34 mouse cellular contexts compared by ENCODE assay signal in the genomic region with DNA sequence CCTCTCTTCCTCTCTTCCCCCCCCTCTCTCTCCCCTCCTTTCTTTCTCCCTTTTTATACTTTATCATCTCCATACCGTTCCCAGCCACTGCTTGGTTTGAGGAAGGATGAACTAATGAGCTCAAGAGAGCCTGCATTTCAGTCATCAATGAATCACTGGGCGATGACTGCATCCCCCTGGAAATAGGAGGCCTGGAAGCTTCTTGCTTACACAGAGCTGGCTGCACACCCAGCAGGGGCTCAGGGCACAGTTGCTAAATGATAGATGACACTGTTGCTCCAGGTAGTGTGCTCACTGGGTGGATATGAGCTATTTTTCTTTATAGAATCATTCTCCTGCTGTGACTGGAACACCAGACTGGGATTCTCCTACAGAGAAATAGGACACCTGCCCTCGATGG. TPM values are rescaled to one million over a fixed set of nuclear protein-coding genes. Genes with fewer than 3 reads are reported as not detected.
DNase-seq lines count a peak whose midpoint lies in the region; ATAC-seq lines count a peak whose summit lies in the region.
"Had no signal": no experiment of that assay in that cellular context is flagged by ENCODE, and none has a peak within 500 bp of the region (broad histone marks: within the 10 kb centered on the region; RNA-seq: fewer than 3 reads in every experiment).

No protein-coding gene starts in this region.

- no peaks in the 10 kb centered on the region for H3K27me3 ChIP-seq in midbrain, embryonic 11.5 days (ENCODE audit: control insufficient read depth, insufficient read depth, low read length)
- no peaks in the 10 kb centered on the region for H3K27me3 ChIP-seq in midbrain, embryonic 15.5 days (replicated peaks)
- H3K27me3 ChIP-seq: CH12.LX; embryonic facial prominence, embryonic 13.5 days; embryonic facial prominence, embryonic 15.5 days; forebrain, embryonic 12.5 days; Patski had no signal

- no peak for ATAC-seq in midbrain, embryonic 11.5 days (ENCODE audit: low FRiP score)
- no peak for ATAC-seq in midbrain, embryonic 15.5 days (replicated peaks)
- ATAC-seq: activated CD4-positive, CD25-positive, alpha-beta regulatory T cell, adult 4 months; CD4-positive, CD25-positive, alpha-beta regulatory T cell, adult 4 months; forebrain, embryonic 14.5 days; forebrain, embryonic 16.5 days had no signal

- H3K9ac ChIP-seq in midbrain, embryonic 11.5 days (ENCODE audit: low read length), result no peak overlapping the region
- no peak overlapping the region for H3K9ac ChIP-seq in midbrain, embryonic 15.5 days
- H3K9ac ChIP-seq: embryonic facial prominence, embryonic 13.5 days; embryonic facial prominence, embryonic 15.5 days; forebrain, embryonic 12.5 days had no signal

- no peaks in the 10 kb centered on the region for H3K9me3 ChIP-seq in midbrain, embryonic 11.5 days (ENCODE audit: control insufficient read depth, low read length)
- H3K9me3 ChIP-seq in midbrain, embryonic 15.5 days, result no peaks in the 10 kb centered on the region
- H3K9me3 ChIP-seq: embryonic facial prominence, embryonic 13.5 days; embryonic facial prominence, embryonic 15.5 days; forebrain, embryonic 10.5 days; forebrain, embryonic 12.5 days; G1E had no signal

- no peak overlapping the region for H3K4me2 ChIP-seq in midbrain, embryonic 11.5 days
- H3K4me2 ChIP-seq in midbrain, embryonic 15.5 days, result no peak overlapping the region
- H3K4me2 ChIP-seq: embryonic facial prominence, embryonic 13.5 days; embryonic facial prominence, embryonic 15.5 days; forebrain, embryonic 12.5 days had no signal

- H3K36me3 ChIP-seq in midbrain, embryonic 11.5 days (ENCODE audit: control insufficient read depth, insufficient read depth, low read length), result no peaks in the 10 kb centered on the region
- no peaks in the 10 kb centered on the region for H3K36me3 ChIP-seq in midbrain, embryonic 15.5 days (replicated peaks)
- H3K36me3 ChIP-seq: embryonic facial prominence, embryonic 13.5 days; embryonic facial prominence, embryonic 15.5 days; forebrain, embryonic 10.5 days; forebrain, embryonic 12.5 days; G1E had no signal

- H3K4me1 ChIP-seq in midbrain, embryonic 11.5 days (ENCODE audit: control insufficient read depth, insufficient read depth, low read length), result no peaks in the 10 kb centered on the region
- H3K4me1 ChIP-seq in midbrain, embryonic 15.5 days, result no peaks in the 10 kb centered on the region
- H3K4me1 ChIP-seq: embryonic facial prominence, embryonic 13.5 days; embryonic facial prominence, embryonic 15.5 days; forebrain, embryonic 10.5 days; forebrain, embryonic 12.5 days had no signal

- 71% methylated on average over 3 of the region's 3 CpGs for WGBS in midbrain, embryonic 11.5 days
- WGBS in midbrain, embryonic 15.5 days, result 64% methylated on average over 3 of the region's 3 CpGs

- H3K27ac ChIP-seq in midbrain, embryonic 11.5 days (ENCODE audit: low read depth, low read length), result no peak overlapping the region
- no peak overlapping the region for H3K27ac ChIP-seq in midbrain, embryonic 15.5 days
- H3K27ac ChIP-seq: embryonic facial prominence, embryonic 13.5 days; embryonic facial prominence, embryonic 15.5 days; forebrain, embryonic 10.5 days; forebrain, embryonic 12.5 days had no signal

- H3K4me3 ChIP-seq in midbrain, embryonic 11.5 days (ENCODE audit: low read depth, low read length), result no peak overlapping the region
- no peak overlapping the region for H3K4me3 ChIP-seq in midbrain, embryonic 15.5 days
- H3K4me3 ChIP-seq: embryonic facial prominence, embryonic 13.5 days; embryonic facial prominence, embryonic 15.5 days; erythroblast, embryonic 14.5 days; forebrain, embryonic 10.5 days; forebrain, embryonic 12.5 days had no signal

- DNase-seq in midbrain, embryonic 11.5 days (ENCODE audit: low spot score, missing footprints), result peak; percentile 12
- DNase-seq in testis, postnatal 10 days (ENCODE audit: low spot score), result peak; percentile 13
- no peak for DNase-seq in testis, postnatal 14 days (ENCODE audit: low spot score)
- peak; percentile 50 for DNase-seq in Muller cell, postnatal 12 days (ENCODE audit: inconsistent ontology term)
- DNase-seq in brain, adult 2 months (ENCODE audit: low read depth, low spot score), result peak; percentile 60
- no peak for DNase-seq in layer of hippocampus, postnatal 25 days (ENCODE audit: extremely low spot score in 1 of 2, low spot score in 1 of 2)
- no peak for DNase-seq in cerebellum, adult 9-11 months
- DNase-seq: adrenal gland, adult 2 months; adrenal gland, postnatal 10 days; adrenal gland, postnatal 25 days; B cell, adult 2 months; cerebellum, adult 11-12 months; cerebellum, adult 2 months; cerebellum, adult 9-10 months; cerebellum, postnatal 14 days; cerebellum, postnatal 36 days; embryo, embryonic 11 days had no signal

RNA-seq across cellular contexts. Expression of gene Olfml3, which starts 42.2 kb away (rescaled TPM):
- polyA plus RNA-seq in midbrain, embryonic 11.5 days (2014; fragmentation: Nextera tagmentation; extraction: Ambion mirVana), result 8.9 and 10.5 TPM in 2 replicates
- 4.8 and 6.5 TPM in 2 replicates for polyA plus RNA-seq in midbrain, embryonic 15.5 days (2015; fragmentation: Nextera tagmentation; extraction: Ambion mirVana)
- 10 to 100 TPM; 12.5 to 15.0 TPM for total RNA-seq in layer of hippocampus, postnatal 25 days (2021)
- polyA plus RNA-seq: G1E had no signal

RNA-seq across cellular contexts. Expression of gene Gm10964, which starts 43.6 kb away (rescaled TPM):
- polyA plus RNA-seq in midbrain, embryonic 11.5 days (2014; fragmentation: Nextera tagmentation; extraction: Ambion mirVana), result not detected in 2 replicates
- polyA plus RNA-seq in midbrain, embryonic 15.5 days (2015; fragmentation: Nextera tagmentation; extraction: Ambion mirVana), result not detected in 2 replicates
- not detected for total RNA-seq in layer of hippocampus, postnatal 25 days (2021)
- total RNA-seq: adrenal gland, adult 2 months; adrenal gland, postnatal 10 days; adrenal gland, postnatal 25 days; adrenal gland, postnatal 4 days; CH12.LX; common myeloid progenitor, adult 5-6 weeks; G1E had no signal
- polyA plus RNA-seq: activated CD4-positive, CD25-positive, alpha-beta regulatory T cell, adult 4 months; adrenal gland, adult 2 months; CD4-positive, CD25-positive, alpha-beta regulatory T cell, adult 4 months; cerebellum, adult 2 months; embryonic facial prominence, embryonic 11.5 days; embryonic facial prominence, embryonic 13.5 days; embryonic facial prominence, embryonic 15.5 days; erythroblast, embryonic 14.5 days; forebrain, embryonic 10.5 days; forebrain, embryonic 12.5 days; forebrain, embryonic 14.5 days; forebrain, embryonic 16.5 days; frontal cortex, adult 2 months; G1E; Patski had no signal

RNA-seq across cellular contexts. Expression of gene Atg4a-ps, which starts 49.7 kb away (rescaled TPM):
- polyA plus RNA-seq in midbrain, embryonic 11.5 days (2014; fragmentation: Nextera tagmentation; extraction: Ambion mirVana), result 0.08 and 0.19 TPM in 2 replicates
- polyA plus RNA-seq in midbrain, embryonic 15.5 days (2015; fragmentation: Nextera tagmentation; extraction: Ambion mirVana), result not detected in 2 replicates
- under 1 TPM in 1 of 2 experiments, not detected in 1; 0.59 TPM for total RNA-seq in layer of hippocampus, postnatal 25 days (2021)
- polyA plus RNA-seq: adrenal gland, adult 2 months; erythroblast, embryonic 14.5 days; G1E had no signal

Comparison
In these comparisons a context has a peak if more than half of its experiments do, and no peak if none do; other contexts are left out.
1. DNase-seq: peak in midbrain, embryonic 11.5 days (single experiment), testis, postnatal 10 days (single experiment), Muller cell, postnatal 12 days (single experiment) and brain, adult 2 months (single experiment); none in testis, postnatal 14 days (single experiment), layer of hippocampus, postnatal 25 days (0 of 2) and cerebellum, adult 9-11 months (single experiment).